In genomic region chr15:8442156-8442555, GRCm38 (mm10) we compare ENCODE assay signal across 8 mouse cellular contexts. TPM values are rescaled to one million over a fixed set of nuclear protein-coding genes. Genes with fewer than 3 reads are reported as not detected.
DNase-seq lines count a peak whose midpoint lies in the region; ATAC-seq and TF ChIP-seq lines count a peak whose summit lies in the region.

No protein-coding gene starts in this region.

- H3K27ac ChIP-seq in testis, adult 2 months (ENCODE audit: control insufficient read depth, insufficient read depth, low read depth, low read length), result no peak overlapping the region
- H3K27ac ChIP-seq in hindbrain, embryonic 12.5 days, result peak overlapping the region; percentile 52; the same call in 1 of the 2 replicates

- peaks cover 5% of the 10 kb centered on the region for H3K4me1 ChIP-seq in testis, adult 2 months (ENCODE audit: control insufficient read depth, insufficient read depth, low read length)
- H3K4me1 ChIP-seq in hindbrain, embryonic 12.5 days, result peaks cover 21% of the 10 kb centered on the region

- no peaks in the 10 kb centered on the region for H3K9me3 ChIP-seq in hindbrain, embryonic 12.5 days (replicated peaks)

- no peak for ATAC-seq in hindbrain, embryonic 12.5 days (ENCODE audit: low FRiP score)

- DNase-seq in testis, postnatal 10 days (ENCODE audit: low spot score), result no peak
- peak; percentile 68 for DNase-seq in embryo, embryonic 9.5 days (ENCODE audit: extremely low spot score)
- DNase-seq in liver, result peak; percentile 57
- DNase-seq in retina, postnatal 1 day, result peak; percentile 64
- no peak for DNase-seq in layer of hippocampus, postnatal 36 days
- no peak for DNase-seq in right cerebral cortex, postnatal 10 days (ENCODE audit: low spot score in 2 of 2)

- no peak for TF ChIP-seq CTCF in testis, adult 2 months (IDR thresholded peaks at IDR 0.05; ENCODE audit: control insufficient read depth, insufficient read depth, insufficient replicate concordance, low read depth, low read length)

- H3K4me3 ChIP-seq in testis, adult 2 months (ENCODE audit: control insufficient read depth, low read depth, low read length), result peak overlapping the region; percentile 41
- H3K4me3 ChIP-seq in hindbrain, embryonic 12.5 days, result peak overlapping the region; percentile 95

- 3% methylated on average over 11 of the region's 11 CpGs for WGBS in hindbrain, embryonic 12.5 days

- TF ChIP-seq POLR2A in testis, adult 2 months (IDR thresholded peaks at IDR 0.05; ENCODE audit: control insufficient read depth, low read depth, low read length), result no peak

- H3K27me3 ChIP-seq in testis, adult 2 months (ENCODE audit: control insufficient read depth, insufficient read depth, low read length), result no peaks in the 10 kb centered on the region
- no peaks in the 10 kb centered on the region for H3K27me3 ChIP-seq in hindbrain, embryonic 12.5 days

- no peaks in the 10 kb centered on the region for H3K36me3 ChIP-seq in testis, adult 2 months (ENCODE audit: control insufficient read depth, insufficient read depth, low read length)
- H3K36me3 ChIP-seq in hindbrain, embryonic 12.5 days, result no peaks in the 10 kb centered on the region

- H3K4me2 ChIP-seq in hindbrain, embryonic 12.5 days (replicated peaks), result peak overlapping the region; percentile 92

- H3K9ac ChIP-seq in hindbrain, embryonic 12.5 days, result peak overlapping the region; percentile 99

RNA-seq across cellular contexts. Expression of gene Nipbl, which starts 2.1 kb away (rescaled TPM):
- 23.6 and 28.1 TPM in 2 replicates for polyA plus RNA-seq in testis, adult 2 months (2012; rRNA removed)
- 22.7 and 23.2 TPM in 2 replicates for polyA plus RNA-seq in hindbrain, embryonic 12.5 days (2016; fragmentation: Nextera tagmentation; extraction: Ambion mirVana)
- total RNA-seq in layer of hippocampus, postnatal 36 days (2021), result 10 to 100 TPM; 34.0 to 38.4 TPM

Comparison
In these comparisons a context has a peak if more than half of its experiments do, and no peak if none do; other contexts are left out.
1. DNase-seq: peak in embryo, embryonic 9.5 days (single experiment), liver (single experiment) and retina, postnatal 1 day (single experiment); none in testis, postnatal 10 days (single experiment), layer of hippocampus, postnatal 36 days (0 of 2) and right cerebral cortex, postnatal 10 days (0 of 2).